Mouse (Mus musculus): ENCODE results near the gene Slc43a1. TPM values are rescaled to one million over a fixed set of nuclear protein-coding genes. Genes with fewer than 3 reads are reported as not detected.

Gene Slc43a1
- total and polyA plus RNA-seq, 2 experiments from 2014 or later, result 2.8 to 3.9 TPM

DNA sequence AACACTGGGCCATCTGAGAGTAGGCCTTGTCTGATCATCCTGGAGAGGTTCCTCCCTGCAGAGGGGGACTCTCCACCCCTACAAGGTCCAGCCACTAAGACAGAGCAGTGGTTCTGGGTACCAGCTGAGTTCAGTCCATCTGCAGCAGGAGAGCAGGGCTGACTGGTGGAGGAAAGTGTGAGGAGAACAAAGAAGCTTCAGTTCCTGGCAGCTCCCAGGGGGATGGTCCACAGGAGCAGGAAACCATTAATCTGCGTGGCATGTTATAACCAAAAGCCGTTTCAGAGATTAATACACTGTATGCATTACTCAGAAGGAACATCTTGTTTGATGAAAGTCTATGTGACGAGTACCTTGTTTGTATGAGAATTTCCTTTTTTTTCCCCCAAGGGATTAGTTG lies 74.1 kb downstream of the Slc43a1 start:
- no peak overlapping the region for H3K4me3 ChIP-seq (ENCODE audit: low read depth, low read length)
- no peaks in the 10 kb centered on the region for H3K36me3 ChIP-seq (replicated peaks; ENCODE audit: control insufficient read depth, insufficient read depth, low read length)
- no peak for TF ChIP-seq EP300 (IDR thresholded peaks at IDR 0.05; ENCODE audit: low read depth)
- no peak for TF ChIP-seq CTCF (IDR thresholded peaks at IDR 0.05; ENCODE audit: low read depth)
- ATAC-seq (ENCODE audit: insufficient read depth, low read depth), result no peak
- H3K27ac ChIP-seq (ENCODE audit: low read depth), result no peak overlapping the region
- no peak for DNase-seq (ENCODE audit: low spot score)
- H3K9me3 ChIP-seq (replicated peaks; ENCODE audit: control insufficient read depth, low read length), result no peaks in the 10 kb centered on the region
- no peaks in the 10 kb centered on the region for H3K27me3 ChIP-seq (ENCODE audit: control insufficient read depth, insufficient read depth, low read length)
- 60% methylated on average over 3 of the region's 3 CpGs for WGBS
- H3K4me1 ChIP-seq (ENCODE audit: control insufficient read depth, insufficient read depth), result peaks cover 12% of the 10 kb centered on the region
- no peak overlapping the region for H3K9ac ChIP-seq (replicated peaks; ENCODE audit: low read depth, low read length)
- H3K4me2 ChIP-seq (ENCODE audit: low read depth, low read length), result no peak overlapping the region

Other genes starting within 250 kb of the Slc43a1 start
- 121 and 156 TPM in 2 replicates for gene Ctnnd1, start 188.1 kb upstream of the Slc43a1 start, total RNA-seq (2014; rRNA removed; ENCODE audit: low replicate concordance)
- gene Ctnnd1, start 188.1 kb upstream of the Slc43a1 start, polyA plus RNA-seq (2015; fragmentation: Nextera tagmentation; extraction: Ambion mirVana), result 26.5 and 29.8 TPM in 2 replicates
- gene Btbd18, start 179.8 kb upstream of the Slc43a1 start, total RNA-seq (2014; rRNA removed; ENCODE audit: low replicate concordance), result not detected in 2 replicates
- gene Btbd18, start 179.8 kb upstream of the Slc43a1 start, polyA plus RNA-seq (2015; fragmentation: Nextera tagmentation; extraction: Ambion mirVana), result 0.05 and 0.08 TPM in 2 replicates
- 240 and 350 TPM in 2 replicates for gene Selenoh, start 168.1 kb upstream of the Slc43a1 start, total RNA-seq (2014; rRNA removed; ENCODE audit: low replicate concordance)
- gene Selenoh, start 168.1 kb upstream of the Slc43a1 start, polyA plus RNA-seq (2015; fragmentation: Nextera tagmentation; extraction: Ambion mirVana), result 137 and 149 TPM in 2 replicates
- gene Gm28635, start 160.8 kb upstream of the Slc43a1 start, total RNA-seq (2014; rRNA removed; ENCODE audit: low replicate concordance), result not detected in 2 replicates
- not detected in 2 replicates for gene Gm28635, start 160.8 kb upstream of the Slc43a1 start, polyA plus RNA-seq (2015; fragmentation: Nextera tagmentation; extraction: Ambion mirVana)
- gene Med19, start 160.4 kb upstream of the Slc43a1 start, total RNA-seq (2014; rRNA removed; ENCODE audit: low replicate concordance), result 8.1 and 41.5 TPM in 2 replicates
- gene Med19, start 160.4 kb upstream of the Slc43a1 start, polyA plus RNA-seq (2015; fragmentation: Nextera tagmentation; extraction: Ambion mirVana), result 15.9 and 17.0 TPM in 2 replicates
- gene Tmx2, start 159.7 kb upstream of the Slc43a1 start, total RNA-seq (2014; rRNA removed; ENCODE audit: low replicate concordance), result 82.7 and 85.6 TPM in 2 replicates
- gene Tmx2, start 159.7 kb upstream of the Slc43a1 start, polyA plus RNA-seq (2015; fragmentation: Nextera tagmentation; extraction: Ambion mirVana), result 151 and 159 TPM in 2 replicates
- gene Zdhhc5, start 123.7 kb upstream of the Slc43a1 start, total RNA-seq (2014; rRNA removed; ENCODE audit: low replicate concordance), result 46.5 and 46.8 TPM in 2 replicates
- 20.5 TPM in 2 replicates for gene Zdhhc5, start 123.7 kb upstream of the Slc43a1 start, polyA plus RNA-seq (2015; fragmentation: Nextera tagmentation; extraction: Ambion mirVana)
- 5.2 and 5.8 TPM in 2 replicates for gene Clp1, start 111.5 kb upstream of the Slc43a1 start, total RNA-seq (2014; rRNA removed; ENCODE audit: low replicate concordance)
- 10.1 and 10.5 TPM in 2 replicates for gene Clp1, start 111.5 kb upstream of the Slc43a1 start, polyA plus RNA-seq (2015; fragmentation: Nextera tagmentation; extraction: Ambion mirVana)
- gene Ypel4, start 104.8 kb upstream of the Slc43a1 start, total RNA-seq (2014; rRNA removed; ENCODE audit: low replicate concordance), result not detected in 2 replicates
- gene Ypel4, start 104.8 kb upstream of the Slc43a1 start, polyA plus RNA-seq (2015; fragmentation: Nextera tagmentation; extraction: Ambion mirVana), result 1.1 and 1.2 TPM in 2 replicates
- gene Gm19426, start 95.2 kb upstream of the Slc43a1 start, total RNA-seq (2014; rRNA removed; ENCODE audit: low replicate concordance), result 4.3 TPM in 1 of 2 replicates, not detected in the other
- gene Gm19426, start 95.2 kb upstream of the Slc43a1 start, polyA plus RNA-seq (2015; fragmentation: Nextera tagmentation; extraction: Ambion mirVana), result 3.0 and 3.1 TPM in 2 replicates
- gene Serping1, start 63.4 kb upstream of the Slc43a1 start, total RNA-seq (2014; rRNA removed; ENCODE audit: low replicate concordance), result 26.3 and 31.2 TPM in 2 replicates
- gene Serping1, start 63.4 kb upstream of the Slc43a1 start, polyA plus RNA-seq (2015; fragmentation: Nextera tagmentation; extraction: Ambion mirVana), result 37.1 and 38.8 TPM in 2 replicates
- 40.0 and 47.0 TPM in 2 replicates for gene Ube2l6, start 40.0 kb upstream of the Slc43a1 start, total RNA-seq (2014; rRNA removed; ENCODE audit: low replicate concordance)
- 29.8 and 36.9 TPM in 2 replicates for gene Ube2l6, start 40.0 kb upstream of the Slc43a1 start, polyA plus RNA-seq (2015; fragmentation: Nextera tagmentation; extraction: Ambion mirVana)
- not detected in 2 replicates for gene Smtnl1, start 16.2 kb upstream of the Slc43a1 start, total RNA-seq (2014; rRNA removed; ENCODE audit: low replicate concordance)
- gene Smtnl1, start 16.2 kb upstream of the Slc43a1 start, polyA plus RNA-seq (2015; fragmentation: Nextera tagmentation; extraction: Ambion mirVana), result 0.07 and 0.12 TPM in 2 replicates
- gene Timm10, start 11.9 kb upstream of the Slc43a1 start, total RNA-seq (2014; rRNA removed; ENCODE audit: low replicate concordance), result 117 and 140 TPM in 2 replicates
- 129 and 133 TPM in 2 replicates for gene Timm10, start 11.9 kb upstream of the Slc43a1 start, polyA plus RNA-seq (2015; fragmentation: Nextera tagmentation; extraction: Ambion mirVana)
- gene Rtn4rl2, start 47.9 kb downstream of the Slc43a1 start, total RNA-seq (2014; rRNA removed; ENCODE audit: low replicate concordance), result 1.6 and 9.2 TPM in 2 replicates
- gene Rtn4rl2, start 47.9 kb downstream of the Slc43a1 start, polyA plus RNA-seq (2015; fragmentation: Nextera tagmentation; extraction: Ambion mirVana), result 0.91 and 1.1 TPM in 2 replicates
- gene Slc43a3, start 97.7 kb downstream of the Slc43a1 start, total RNA-seq (2014; rRNA removed; ENCODE audit: low replicate concordance), result 101 and 140 TPM in 2 replicates
- gene Slc43a3, start 97.7 kb downstream of the Slc43a1 start, polyA plus RNA-seq (2015; fragmentation: Nextera tagmentation; extraction: Ambion mirVana), result 43.0 and 43.5 TPM in 2 replicates
- not detected in 2 replicates for gene Prg2, start 141.6 kb downstream of the Slc43a1 start, total RNA-seq (2014; rRNA removed; ENCODE audit: low replicate concordance)
- not detected in 2 replicates for gene Prg2, start 141.6 kb downstream of the Slc43a1 start, polyA plus RNA-seq (2015; fragmentation: Nextera tagmentation; extraction: Ambion mirVana)
- not detected in 2 replicates for gene Prg3, start 149.4 kb downstream of the Slc43a1 start, total RNA-seq (2014; rRNA removed; ENCODE audit: low replicate concordance)
- gene Prg3, start 149.4 kb downstream of the Slc43a1 start, polyA plus RNA-seq (2015; fragmentation: Nextera tagmentation; extraction: Ambion mirVana), result not detected in 2 replicates
- gene Ssrp1, start 198.4 kb downstream of the Slc43a1 start, total RNA-seq (2014; rRNA removed; ENCODE audit: low replicate concordance), result 106 and 115 TPM in 2 replicates
- 60.3 and 63.7 TPM in 2 replicates for gene Ssrp1, start 198.4 kb downstream of the Slc43a1 start, polyA plus RNA-seq (2015; fragmentation: Nextera tagmentation; extraction: Ambion mirVana)
- gene P2rx3, start 198.6 kb downstream of the Slc43a1 start, total RNA-seq (2014; rRNA removed; ENCODE audit: low replicate concordance), result not detected in 2 replicates
- gene P2rx3, start 198.6 kb downstream of the Slc43a1 start, polyA plus RNA-seq (2015; fragmentation: Nextera tagmentation; extraction: Ambion mirVana), result 0.21 and 0.23 TPM in 2 replicates
- 40.5 and 69.5 TPM in 2 replicates for gene Tnks1bp1, start 209.2 kb downstream of the Slc43a1 start, total RNA-seq (2014; rRNA removed; ENCODE audit: low replicate concordance)
- 15.4 and 17.7 TPM in 2 replicates for gene Tnks1bp1, start 209.2 kb downstream of the Slc43a1 start, polyA plus RNA-seq (2015; fragmentation: Nextera tagmentation; extraction: Ambion mirVana)

All from heart, postnatal 0 days (tissue).